ENCODE assay signal across 17 mouse cellular contexts in genomic region chr16:71693464-71693863, GRCm38 (mm10).
"Had no signal": no experiment of that assay in that cellular context is flagged by ENCODE, and none has a peak within 500 bp of the region (broad histone marks: within the 10 kb centered on the region; RNA-seq: fewer than 3 reads in every experiment).

No protein-coding gene starts in this region.

- H3K36me3 ChIP-seq: kidney, embryonic 15.5 days; liver, embryonic 13.5 days; neural tube, embryonic 12.5 days; neural tube, embryonic 15.5 days; stomach, embryonic 15.5 days had no signal

- DNase-seq: kidney, adult 11 months; kidney, adult 8-10 months; kidney, postnatal 10 days; kidney, postnatal 36 days; layer of hippocampus, postnatal 36 days; liver, embryonic 13.5 days; lung, adult 2 months; lung, postnatal 14 days; right cerebral cortex, postnatal 25 days; spleen, adult 18-20 months; thymus, postnatal 25 days had no signal

- H3K9ac ChIP-seq: kidney, embryonic 15.5 days; liver, embryonic 13.5 days; neural tube, embryonic 12.5 days; neural tube, embryonic 15.5 days; stomach, embryonic 15.5 days had no signal

- H3K4me1 ChIP-seq: kidney, embryonic 15.5 days; liver, embryonic 13.5 days; neural tube, embryonic 12.5 days; neural tube, embryonic 15.5 days; stomach, embryonic 15.5 days had no signal

- H3K4me2 ChIP-seq: kidney, embryonic 15.5 days; liver, embryonic 13.5 days; neural tube, embryonic 12.5 days; neural tube, embryonic 15.5 days; stomach, embryonic 15.5 days had no signal

- H3K9me3 ChIP-seq: kidney, embryonic 15.5 days; liver, embryonic 13.5 days; neural tube, embryonic 12.5 days; neural tube, embryonic 15.5 days; stomach, embryonic 15.5 days had no signal

- H3K27me3 ChIP-seq: kidney, embryonic 15.5 days; liver, embryonic 13.5 days; neural tube, embryonic 12.5 days; neural tube, embryonic 15.5 days; stomach, embryonic 15.5 days had no signal

- H3K4me3 ChIP-seq: kidney, embryonic 15.5 days; left cerebral cortex, adult 2 months; liver, embryonic 13.5 days; neural tube, embryonic 12.5 days; neural tube, embryonic 15.5 days; stomach, embryonic 15.5 days had no signal

- H3K27ac ChIP-seq: kidney, embryonic 15.5 days; left cerebral cortex, adult 2 months; liver, embryonic 13.5 days; macrophage; neural tube, embryonic 12.5 days; neural tube, embryonic 15.5 days; stomach, embryonic 15.5 days had no signal
